Mouse (Mus musculus): ENCODE data around the gene Rock2. TPM values are rescaled to one million over a fixed set of nuclear protein-coding genes. Genes with fewer than 3 reads are reported as not detected.

Gene Rock2
- polyA plus RNA-seq, 2 experiments: 18.2 to 18.3 TPM

DNA sequence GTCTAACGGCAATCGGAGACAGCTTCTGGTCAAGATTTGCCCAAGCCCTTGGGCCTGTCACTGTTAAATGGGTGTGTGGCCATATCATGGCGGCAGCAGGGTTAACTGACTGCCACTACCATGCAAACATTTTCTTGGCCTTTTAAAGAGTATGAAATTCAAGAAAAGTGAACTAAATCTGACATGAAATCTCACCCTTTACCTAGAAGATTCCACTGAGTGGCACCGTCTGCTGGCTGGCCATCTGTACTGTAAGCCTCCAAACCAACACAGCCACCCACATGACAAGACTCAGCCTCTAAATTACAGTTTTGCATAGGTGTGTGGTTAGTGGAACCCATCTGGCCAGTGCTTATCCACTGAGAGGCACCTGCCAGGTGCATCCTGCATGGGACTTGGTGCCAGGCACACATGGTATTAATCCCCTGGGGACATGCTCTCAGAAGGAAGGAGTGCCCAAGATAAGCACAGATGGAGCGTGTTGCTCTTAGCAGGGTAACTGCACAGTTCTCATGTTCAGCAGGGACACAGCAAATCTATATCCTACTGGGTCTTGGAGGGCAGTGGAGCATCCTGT lies 102.3 kb downstream of the Rock2 start:
- no peak for DNase-seq (ENCODE audit: low spot score)
- peaks cover 10% of the 10 kb centered on the region for H3K4me1 ChIP-seq (ENCODE audit: control insufficient read depth, insufficient read depth, low read length)
- H3K36me3 ChIP-seq (ENCODE audit: control insufficient read depth, insufficient read depth, low read length): peaks cover 2% of the 10 kb centered on the region; the same call in 1 of the 2 replicates
- peaks cover 12% of the 10 kb centered on the region; the same call in 1 of the 2 replicates for H3K27me3 ChIP-seq (ENCODE audit: control insufficient read depth, insufficient read depth, low read length)
- WGBS: 87% methylated on average over 5 of the region's 5 CpGs
- H3K27ac ChIP-seq (replicated peaks; ENCODE audit: low read depth, low read length): no peak overlapping the region
- TF ChIP-seq POLR2A (IDR thresholded peaks at IDR 0.05; ENCODE audit: borderline replicate concordance, extremely low read depth, insufficient read depth, insufficient read length): no peak
- no peak for ATAC-seq (ENCODE audit: low FRiP score, low read depth)
- no peak overlapping the region for H3K4me2 ChIP-seq (replicated peaks; ENCODE audit: low read depth, low read length, severe bottlenecking)
- H3K9me3 ChIP-seq (ENCODE audit: control insufficient read depth, low read length): no peaks in the 10 kb centered on the region
- H3K4me3 ChIP-seq (replicated peaks; ENCODE audit: low read length): no peak overlapping the region
- H3K9ac ChIP-seq (ENCODE audit: low read depth, low read length, severe bottlenecking): no peak overlapping the region

DNA sequence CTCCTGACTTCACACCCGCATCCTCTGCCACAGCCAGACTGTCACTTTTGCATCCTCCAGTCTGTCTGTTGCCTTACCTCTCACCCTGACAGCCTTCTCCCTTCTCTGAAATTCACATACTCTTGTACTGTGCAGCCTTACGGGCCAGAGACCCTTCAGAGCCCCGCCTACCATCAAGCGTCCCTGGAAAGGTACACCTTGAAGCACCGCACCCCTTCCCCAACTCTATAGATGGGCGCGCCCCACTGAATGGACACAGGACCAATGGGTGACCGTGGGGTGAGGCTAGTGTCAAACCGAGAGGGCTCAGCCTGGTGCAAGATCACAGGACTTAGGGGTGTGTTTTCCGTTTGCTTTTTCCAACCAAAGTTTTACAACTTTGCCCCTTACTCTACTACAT lies 104.5 kb downstream of the Rock2 start:
- H3K4me1 ChIP-seq (ENCODE audit: control insufficient read depth, insufficient read depth, low read length): peaks cover 10% of the 10 kb centered on the region
- H3K4me3 ChIP-seq (replicated peaks; ENCODE audit: low read length): peak overlapping the region; percentile 59
- H3K9ac ChIP-seq (ENCODE audit: low read depth, low read length, severe bottlenecking): peak overlapping the region; percentile 53
- H3K36me3 ChIP-seq (ENCODE audit: control insufficient read depth, insufficient read depth, low read length): no peaks in the 10 kb centered on the region
- H3K9me3 ChIP-seq (ENCODE audit: control insufficient read depth, low read length): no peaks in the 10 kb centered on the region
- ATAC-seq (ENCODE audit: low FRiP score, low read depth) (no peak; the same call in 1 of the 2 replicates), DNase-seq (ENCODE audit: low spot score) (no peak)
- peak overlapping the region; percentile 91 for H3K4me2 ChIP-seq (replicated peaks; ENCODE audit: low read depth, low read length, severe bottlenecking)
- H3K27me3 ChIP-seq (ENCODE audit: control insufficient read depth, insufficient read depth, low read length): peaks cover 12% of the 10 kb centered on the region; the same call in 1 of the 2 replicates
- WGBS: 7% methylated on average over 10 of the region's 10 CpGs
- TF ChIP-seq POLR2A (IDR thresholded peaks at IDR 0.05; ENCODE audit: borderline replicate concordance, extremely low read depth, insufficient read depth, insufficient read length): no peak
- no peak overlapping the region for H3K27ac ChIP-seq (replicated peaks; ENCODE audit: low read depth, low read length)

DNA sequence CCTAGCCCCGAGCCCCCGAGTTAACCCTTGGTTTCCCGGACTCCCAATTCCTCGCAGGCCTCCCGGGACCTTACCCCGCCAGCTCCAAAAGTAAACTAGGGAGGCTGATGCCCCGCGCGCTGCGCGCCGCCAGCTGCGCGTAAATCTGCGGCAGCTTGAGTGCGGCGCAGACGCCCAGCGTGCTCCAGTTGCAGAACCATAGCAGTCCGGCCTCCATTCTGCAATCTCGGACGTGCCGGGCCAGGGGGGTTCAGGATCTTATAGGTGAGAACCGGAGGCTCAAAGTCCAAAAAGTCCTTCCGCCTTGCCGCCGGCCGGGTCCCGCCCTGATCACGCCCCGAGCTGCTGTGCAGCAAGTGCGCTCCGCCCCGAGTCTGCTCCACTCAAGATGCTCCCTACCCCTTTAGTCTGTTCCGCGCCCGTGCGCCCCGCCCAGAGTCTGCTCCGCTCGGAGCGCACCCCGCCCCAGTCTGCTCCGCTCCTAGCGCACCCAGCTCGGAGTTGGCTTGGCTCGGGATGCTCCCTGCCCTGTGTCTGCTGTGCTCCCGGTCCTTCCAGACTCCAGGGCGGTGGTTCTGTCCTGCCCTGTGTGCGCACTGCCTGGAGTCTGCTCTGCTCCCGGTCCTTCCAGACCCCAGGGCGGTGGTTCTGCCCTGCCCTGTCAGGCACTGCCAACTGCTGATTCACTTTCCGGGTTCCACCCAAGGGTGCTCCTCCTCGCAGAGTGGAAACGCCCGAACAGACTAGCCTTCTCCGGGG lies 105.2 kb downstream of the Rock2 start, which contains the start of gene Pqlc3:
Gene Pqlc3 (minus strand): TSS at position 670 of the 759 bp plus-strand sequence.
- Histone ChIP-seq H3K27me3 (ENCODE audit: control insufficient read depth, insufficient read depth, low read length) (peaks cover 12% of the 10 kb centered on the region; the same call in 1 of the 2 replicates), H3K9ac (ENCODE audit: low read depth, low read length, severe bottlenecking) (peak within 1 kb of the TSS; percentile 53), H3K4me2 (replicated peaks; ENCODE audit: low read depth, low read length, severe bottlenecking) (peak within 1 kb of the TSS; percentile 91), H3K9me3 (ENCODE audit: control insufficient read depth, low read length) (no peaks in the 10 kb centered on the region), H3K27ac (replicated peaks; ENCODE audit: low read depth, low read length) (no peak within 1 kb of the TSS), H3K36me3 (ENCODE audit: control insufficient read depth, insufficient read depth, low read length) (no peaks in the 10 kb centered on the region), H3K4me3 (replicated peaks; ENCODE audit: low read length) (peak within 1 kb of the TSS; percentile 59), H3K4me1 (ENCODE audit: control insufficient read depth, insufficient read depth, low read length) (peaks cover 10% of the 10 kb centered on the region)
- 3% methylated on average over 53 of the region's 57 CpGs for WGBS
- DNase-seq (ENCODE audit: low spot score) (peak; percentile 79), ATAC-seq (ENCODE audit: low FRiP score, low read depth) (peak; percentile 89)
- TF ChIP-seq POLR2A (IDR thresholded peaks at IDR 0.05; ENCODE audit: borderline replicate concordance, extremely low read depth, insufficient read depth, insufficient read length): no peak

DNA sequence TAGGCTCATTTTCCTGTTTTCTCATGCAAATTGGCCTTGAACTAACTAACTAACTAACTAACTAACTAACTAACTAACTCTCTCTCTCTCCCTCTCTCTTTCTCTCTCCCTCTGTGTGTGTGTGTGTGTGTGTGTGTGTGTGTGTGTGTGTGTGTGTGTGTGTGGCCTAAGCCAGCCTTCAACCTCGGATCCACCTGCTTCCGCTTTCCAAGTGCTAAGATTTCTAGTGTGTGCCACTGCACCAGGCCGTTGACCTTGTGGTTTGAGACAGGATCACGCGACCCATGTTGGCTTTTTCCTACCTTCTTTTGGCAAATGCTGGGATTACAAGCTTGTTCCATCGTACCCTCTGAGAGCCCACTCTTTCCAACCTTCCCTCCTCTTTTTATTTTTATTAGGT lies 105.9 kb downstream of the Rock2 start:
- no peak overlapping the region for H3K9ac ChIP-seq (ENCODE audit: low read depth, low read length, severe bottlenecking)
- ATAC-seq (ENCODE audit: low FRiP score, low read depth) (no peak), DNase-seq (ENCODE audit: low spot score) (no peak)
- H3K27me3 ChIP-seq (ENCODE audit: control insufficient read depth, insufficient read depth, low read length): peaks cover 12% of the 10 kb centered on the region; the same call in 1 of the 2 replicates
- peaks cover 10% of the 10 kb centered on the region for H3K4me1 ChIP-seq (ENCODE audit: control insufficient read depth, insufficient read depth, low read length)
- no peaks in the 10 kb centered on the region for H3K36me3 ChIP-seq (ENCODE audit: control insufficient read depth, insufficient read depth, low read length)
- 47% methylated on average over 6 of the region's 6 CpGs for WGBS
- no peak for TF ChIP-seq POLR2A (IDR thresholded peaks at IDR 0.05; ENCODE audit: borderline replicate concordance, extremely low read depth, insufficient read depth, insufficient read length)
- no peaks in the 10 kb centered on the region for H3K9me3 ChIP-seq (ENCODE audit: control insufficient read depth, low read length)
- H3K4me3 ChIP-seq (replicated peaks; ENCODE audit: low read length): no peak overlapping the region
- H3K27ac ChIP-seq (replicated peaks; ENCODE audit: low read depth, low read length): no peak overlapping the region
- no peak overlapping the region for H3K4me2 ChIP-seq (replicated peaks; ENCODE audit: low read depth, low read length, severe bottlenecking)

- ATAC-seq (ENCODE audit: low FRiP score, low read depth): no peak
- 49% methylated on average over 4 of the region's 4 CpGs for WGBS
- no peak for TF ChIP-seq POLR2A (IDR thresholded peaks at IDR 0.05; ENCODE audit: borderline replicate concordance, extremely low read depth, insufficient read depth, insufficient read length)
Measured at GRCm38 (mm10) chr12:17001211-17001610, 106.5 kb downstream of the Rock2 start.

More at GRCm38 (mm10) chr12:17001211-17001610, 106.5 kb downstream of the Rock2 start:
- no peak overlapping the region for H3K4me2 ChIP-seq (replicated peaks; ENCODE audit: low read depth, low read length, severe bottlenecking)
- no peak overlapping the region for H3K27ac ChIP-seq (replicated peaks; ENCODE audit: low read depth, low read length)
- no peak for DNase-seq (ENCODE audit: low spot score)
- peaks cover 12% of the 10 kb centered on the region; the same call in 1 of the 2 replicates for H3K27me3 ChIP-seq (ENCODE audit: control insufficient read depth, insufficient read depth, low read length)
- peaks cover 10% of the 10 kb centered on the region for H3K4me1 ChIP-seq (ENCODE audit: control insufficient read depth, insufficient read depth, low read length)
- H3K4me3 ChIP-seq (replicated peaks; ENCODE audit: low read length): no peak overlapping the region
- no peaks in the 10 kb centered on the region for H3K36me3 ChIP-seq (ENCODE audit: control insufficient read depth, insufficient read depth, low read length)
- H3K9ac ChIP-seq (ENCODE audit: low read depth, low read length, severe bottlenecking): no peak overlapping the region
- H3K9me3 ChIP-seq (ENCODE audit: control insufficient read depth, low read length): no peaks in the 10 kb centered on the region
